In the genomic region with DNA sequence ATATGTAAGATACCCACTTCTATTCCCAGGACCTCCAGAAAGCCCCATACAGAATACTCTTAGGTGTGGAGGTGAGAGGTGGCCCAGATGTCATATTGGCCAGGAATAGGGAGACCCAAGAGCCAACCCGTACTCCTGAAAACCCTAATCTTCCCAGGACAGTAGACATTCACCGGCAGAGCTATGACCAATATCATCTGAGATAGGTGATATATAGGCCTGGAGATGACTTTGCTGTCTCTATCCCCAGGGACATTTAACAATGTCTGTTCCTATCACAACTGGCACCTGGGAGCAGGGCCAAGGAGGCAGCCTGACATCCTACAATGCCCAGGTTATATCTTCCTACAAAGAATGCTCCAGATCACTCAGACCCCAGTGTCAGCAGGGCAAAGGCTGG, we compare ENCODE assay signal across 26 mouse cellular contexts.
DNase-seq lines count a peak whose midpoint lies in the region; ATAC-seq and TF ChIP-seq lines count a peak whose summit lies in the region.
"Had no signal": no experiment of that assay in that cellular context is flagged by ENCODE, and none has a peak within 500 bp of the region (broad histone marks: within the 10 kb centered on the region; RNA-seq: fewer than 3 reads in every experiment).

No protein-coding gene starts in this region.

- no peak overlapping the region for H3K9ac ChIP-seq in liver, embryonic 12.5 days
- no peak overlapping the region; the same call in 1 of the 2 replicates for H3K9ac ChIP-seq in liver, embryonic 14.5 days (replicated peaks)
- no peak overlapping the region for H3K9ac ChIP-seq in liver, postnatal 0 days (replicated peaks)
- H3K9ac ChIP-seq: embryonic facial prominence, embryonic 13.5 days; forebrain, embryonic 12.5 days; forebrain, embryonic 15.5 days; hindbrain, embryonic 14.5 days had no signal

- peak overlapping the region; percentile 62; the same call in 1 of the 2 replicates for H3K27ac ChIP-seq in liver, embryonic 12.5 days
- no peak overlapping the region; the same call in 1 of the 2 replicates for H3K27ac ChIP-seq in liver, embryonic 14.5 days
- H3K27ac ChIP-seq in liver, postnatal 0 days (ENCODE audit: low read depth), result no peak overlapping the region
- H3K27ac ChIP-seq: embryonic facial prominence, embryonic 10.5 days; embryonic facial prominence, embryonic 13.5 days; forebrain, embryonic 12.5 days; forebrain, embryonic 15.5 days; hindbrain, embryonic 10.5 days; hindbrain, embryonic 14.5 days; hindbrain, postnatal 0 days had no signal

- H3K4me2 ChIP-seq in liver, embryonic 12.5 days, result no peak overlapping the region
- no peak overlapping the region for H3K4me2 ChIP-seq in liver, embryonic 14.5 days (ENCODE audit: low read depth)
- H3K4me2 ChIP-seq in liver, postnatal 0 days (ENCODE audit: low read depth, low read length), result no peak overlapping the region
- H3K4me2 ChIP-seq: embryonic facial prominence, embryonic 13.5 days; forebrain, embryonic 12.5 days; forebrain, embryonic 15.5 days; heart, embryonic 11.5 days; hindbrain, embryonic 14.5 days had no signal

- no peak for DNase-seq in liver, embryonic 14.5 days (ENCODE audit: low read depth in 3 of 3, low spot score in 3 of 3)
- no peak for DNase-seq in liver, postnatal 0 days
- DNase-seq in left cerebral cortex, postnatal 10 days (ENCODE audit: extremely low spot score in 1 of 2, low spot score in 2 of 2), result no peak
- DNase-seq in right cerebral cortex, postnatal 25 days, result no peak
- DNase-seq in lung, postnatal 4 days, result no peak
- DNase-seq: adrenal gland, adult 2 months; adrenal gland, postnatal 14 days; cerebellum, adult 11-12 months; cerebellum, adult 8-10 months; cerebellum, postnatal 10 days; cerebellum, postnatal 36 days; embryo, embryonic 11 days; gastrocnemius, postnatal 10 days; heart, adult 11 months; heart, postnatal 36 days had no signal

- H3K4me1 ChIP-seq in liver, embryonic 12.5 days, result peaks cover 31% of the 10 kb centered on the region
- peaks cover 22 to 27% of the 10 kb centered on the region in 2 experiments for H3K4me1 ChIP-seq in liver, embryonic 14.5 days (replicated peaks; ENCODE audit: control insufficient read depth in 2 of 2, insufficient read depth in 2 of 2, low read length in 1 of 2)
- H3K4me1 ChIP-seq in liver, postnatal 0 days (ENCODE audit: insufficient read depth), result peaks cover 6% of the 10 kb centered on the region; the same call in 1 of the 2 replicates
- H3K4me1 ChIP-seq: embryonic facial prominence, embryonic 10.5 days; embryonic facial prominence, embryonic 13.5 days; forebrain, embryonic 12.5 days; forebrain, embryonic 15.5 days; hindbrain, embryonic 10.5 days had no signal

- 38% methylated on average over 2 of the region's 2 CpGs for WGBS in liver, embryonic 12.5 days (ENCODE audit: insufficient replicate concordance)
- 25% methylated on average over 2 of the region's 2 CpGs for whole genome bisulfite sequencing in liver, embryonic 14.5 days (ENCODE audit: insufficient replicate concordance)
- 55% methylated on average over 2 of the region's 2 CpGs for WGBS in liver, postnatal 0 days (ENCODE audit: insufficient replicate concordance)

- no peaks in the 10 kb centered on the region for H3K36me3 ChIP-seq in liver, embryonic 12.5 days
- no peaks in the 10 kb centered on the region for H3K36me3 ChIP-seq in liver, embryonic 14.5 days (replicated peaks; ENCODE audit: control insufficient read depth, insufficient read depth, low read depth)
- H3K36me3 ChIP-seq in liver, postnatal 0 days (replicated peaks; ENCODE audit: insufficient read depth, low read length), result no peaks in the 10 kb centered on the region
- H3K36me3 ChIP-seq: embryonic facial prominence, embryonic 10.5 days; embryonic facial prominence, embryonic 13.5 days; forebrain, embryonic 12.5 days; forebrain, embryonic 15.5 days; hindbrain, embryonic 10.5 days had no signal

- no peaks in the 10 kb centered on the region for H3K9me3 ChIP-seq in liver, embryonic 12.5 days (replicated peaks)
- no peaks in the 10 kb centered on the region for H3K9me3 ChIP-seq in liver, embryonic 14.5 days (ENCODE audit: control insufficient read depth, low read length)
- H3K9me3 ChIP-seq in liver, postnatal 0 days (ENCODE audit: low read length), result no peaks in the 10 kb centered on the region
- H3K9me3 ChIP-seq: embryonic facial prominence, embryonic 10.5 days; embryonic facial prominence, embryonic 13.5 days; forebrain, embryonic 12.5 days; forebrain, embryonic 15.5 days; hindbrain, embryonic 10.5 days had no signal

- intact Hi-C loops in left cerebral cortex, postnatal 10 days (cut with DNase I), result no loop called here

- no peaks in the 10 kb centered on the region for H3K27me3 ChIP-seq in liver, embryonic 12.5 days (replicated peaks)
- no peaks in the 10 kb centered on the region for H3K27me3 ChIP-seq in liver, embryonic 14.5 days (ENCODE audit: control insufficient read depth, insufficient read depth, low read length)
- H3K27me3 ChIP-seq in liver, postnatal 0 days (ENCODE audit: insufficient read depth, low read length), result no peaks in the 10 kb centered on the region
- H3K27me3 ChIP-seq: embryonic facial prominence, embryonic 13.5 days; forebrain, embryonic 12.5 days; forebrain, embryonic 15.5 days had no signal

- TF ChIP-seq EP300 in liver, embryonic 14.5 days (IDR thresholded peaks at IDR 0.05; ENCODE audit: low read depth), result peak; percentile 22; the same call in 1 of the 2 replicates
- no peak for TF ChIP-seq EP300 in liver, postnatal 0 days (IDR thresholded peaks at IDR 0.05; ENCODE audit: low read depth)

- ATAC-seq in liver, embryonic 12.5 days, result peak; percentile 70
- peak; percentile 66 for ATAC-seq in liver, embryonic 14.5 days (ENCODE audit: insufficient read depth)
- peak; percentile 26; the same call in 1 of the 2 replicates for ATAC-seq in liver, postnatal 0 days
- ATAC-seq: CD4-positive, CD25-positive, alpha-beta regulatory T cell, adult 4 months; forebrain, embryonic 15.5 days; hindbrain, postnatal 0 days had no signal

- H3K4me3 ChIP-seq in liver, embryonic 12.5 days, result no peak overlapping the region
- no peak overlapping the region for H3K4me3 ChIP-seq in liver, embryonic 14.5 days (ENCODE audit: insufficient read depth in 1 of 2, low read depth in 2 of 2, low read length in 2 of 2)
- H3K4me3 ChIP-seq in liver, postnatal 0 days (ENCODE audit: low read depth, low read length), result no peak overlapping the region
- H3K4me3 ChIP-seq: embryonic facial prominence, embryonic 10.5 days; embryonic facial prominence, embryonic 13.5 days; erythroblast, embryonic 14.5 days; forebrain, embryonic 12.5 days; forebrain, embryonic 15.5 days; hindbrain, embryonic 10.5 days had no signal

- TF ChIP-seq CTCF in liver, embryonic 14.5 days (IDR thresholded peaks at IDR 0.05; ENCODE audit: low read depth), result no peak
- TF ChIP-seq CTCF in liver, postnatal 0 days (IDR thresholded peaks at IDR 0.05; ENCODE audit: low read depth), result no peak
